Mouse (Mus musculus) embryonic fibroblast, embryonic 13.5 days (primary cell): ENCODE data around the gene Sox18.

ENCODE experiments used
- CTCF ChIP-seq: IDR thresholded peaks from 2 replicates; pipeline ENCODE4 v1.5.1; 2011; ENCODE audit warnings: mild to moderate bottlenecking, control low read depth, low read length, moderate library complexity, borderline replicate concordance; ENCODE audit not compliant: insufficient read depth
- POLR2A ChIP-seq: IDR thresholded peaks from 2 replicates; pipeline ENCODE4 v1.6.1; 2011; ENCODE audit warnings: low read depth, mild to moderate bottlenecking, control low read depth, low read length, moderate library complexity

DNA sequence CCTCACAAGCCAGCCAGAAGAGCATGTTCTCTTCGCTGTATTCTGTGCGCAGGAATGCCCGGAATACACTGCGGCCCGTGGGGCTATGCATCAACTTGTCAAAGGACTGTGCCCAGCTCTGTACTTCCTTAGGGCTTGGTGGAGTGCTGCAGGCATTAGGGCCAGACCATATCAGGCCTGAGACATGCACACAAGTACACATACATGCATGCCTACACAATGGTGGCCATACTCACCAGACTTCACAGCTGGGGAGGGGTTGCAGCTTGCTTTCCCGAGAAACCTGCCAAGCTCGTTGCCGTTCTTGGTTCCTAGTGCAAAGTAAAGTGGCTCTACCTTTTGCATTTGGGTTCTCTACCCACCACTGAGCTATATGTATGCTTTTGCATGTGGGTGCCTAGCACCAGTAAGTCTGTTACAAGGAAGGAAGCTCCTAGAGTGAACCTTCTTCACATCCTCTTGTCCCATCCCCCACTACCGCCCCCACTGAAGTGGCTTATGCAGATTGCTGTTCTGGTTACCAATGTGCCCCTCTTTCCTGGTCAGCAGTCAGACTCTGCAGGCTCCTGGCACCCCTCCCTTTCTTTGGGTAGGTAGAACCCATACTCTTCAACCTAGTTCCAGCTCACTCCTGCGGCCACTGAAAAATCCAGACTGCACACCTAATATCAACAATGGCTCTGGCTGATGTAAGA, 18.2 kb upstream of the Sox18 start:
- TF ChIP-seq CTCF (no peak), POLR2A (no peak)
